Mouse (Mus musculus) Muller cell, postnatal 12 days (primary cell): ENCODE results near the gene Npas2.

Source experiments
- DNase-seq: peaks from one replicate; pipeline ENCODE4 v3.0.0-alpha.2; 2015; ENCODE audit errors: inconsistent ontology term

The Npas2 gene

GRCm38 (mm10) chr1:39376121-39376520, 182.6 kb downstream of the Npas2 start:
- no peak for DNase-seq

GRCm38 (mm10) chr1:39376726-39377240, 183.3 kb downstream of the Npas2 start:
- no peak for DNase-seq

- DNase-seq, result no peak
Measured at GRCm38 (mm10) chr1:39378540-39378939, 185.0 kb downstream of the Npas2 start.

- DNase-seq, result no peak
Measured at GRCm38 (mm10) chr1:39379021-39379420, 185.5 kb downstream of the Npas2 start.

GRCm38 (mm10) chr1:39381017-39381416, 187.5 kb downstream of the Npas2 start:
- DNase-seq, result no peak

GRCm38 (mm10) chr1:39384914-39385313, 191.4 kb downstream of the Npas2 start:
- DNase-seq, result no peak

- no peak for DNase-seq
Measured at GRCm38 (mm10) chr1:39386456-39386855, 192.9 kb downstream of the Npas2 start.

- DNase-seq, result no peak
Measured at GRCm38 (mm10) chr1:39387497-39387896, 194.0 kb downstream of the Npas2 start.

GRCm38 (mm10) chr1:39388163-39388562, 194.6 kb downstream of the Npas2 start:
- no peak for DNase-seq

- no peak for DNase-seq
Measured at GRCm38 (mm10) chr1:39389338-39389737, 195.8 kb downstream of the Npas2 start.

GRCm38 (mm10) chr1:39391652-39392051, 198.1 kb downstream of the Npas2 start:
- DNase-seq, result no peak

GRCm38 (mm10) chr1:39392189-39392588, 198.7 kb downstream of the Npas2 start:
- DNase-seq, result no peak

GRCm38 (mm10) chr1:39393217-39393867, 199.8 kb downstream of the Npas2 start:
- no peak for DNase-seq

GRCm38 (mm10) chr1:39394096-39394495, 200.6 kb downstream of the Npas2 start:
- DNase-seq, result no peak

GRCm38 (mm10) chr1:39394650-39395049, 201.1 kb downstream of the Npas2 start:
- DNase-seq, result no peak

GRCm38 (mm10) chr1:39396347-39396746, 202.8 kb downstream of the Npas2 start:
- no peak for DNase-seq

- no peak for DNase-seq
Measured at GRCm38 (mm10) chr1:39398284-39398683, 204.8 kb downstream of the Npas2 start.

- DNase-seq, result no peak
Measured at GRCm38 (mm10) chr1:39399228-39399627, 205.7 kb downstream of the Npas2 start.

GRCm38 (mm10) chr1:39400173-39400572, 206.6 kb downstream of the Npas2 start:
- no peak for DNase-seq

- no peak for DNase-seq
Measured at GRCm38 (mm10) chr1:39407108-39407507, 213.6 kb downstream of the Npas2 start.

- no peak for DNase-seq
Measured at GRCm38 (mm10) chr1:39408123-39408522, 214.6 kb downstream of the Npas2 start.

- no peak for DNase-seq
Measured at GRCm38 (mm10) chr1:39408668-39409067, 215.1 kb downstream of the Npas2 start.

- no peak for DNase-seq
Measured at GRCm38 (mm10) chr1:39410085-39410821, 216.7 kb downstream of the Npas2 start.
